Mouse (Mus musculus): ENCODE measurements around the gene Pde9a. TPM values are rescaled to one million over a fixed set of nuclear protein-coding genes. Genes with fewer than 3 reads are reported as not detected.
"Not testable (repeated sequence)": the region's sequence is repeated elsewhere in the genome, so short reads cannot be mapped to it uniquely, and the experiment has no call there.

Pde9a gene
- 1.4 TPM in 1 of 2 replicates, not detected in the other for total RNA-seq (2014; fragmentation: Nextera tagmentation)
- total RNA-seq (2017): not detected in 2 replicates

DNA sequence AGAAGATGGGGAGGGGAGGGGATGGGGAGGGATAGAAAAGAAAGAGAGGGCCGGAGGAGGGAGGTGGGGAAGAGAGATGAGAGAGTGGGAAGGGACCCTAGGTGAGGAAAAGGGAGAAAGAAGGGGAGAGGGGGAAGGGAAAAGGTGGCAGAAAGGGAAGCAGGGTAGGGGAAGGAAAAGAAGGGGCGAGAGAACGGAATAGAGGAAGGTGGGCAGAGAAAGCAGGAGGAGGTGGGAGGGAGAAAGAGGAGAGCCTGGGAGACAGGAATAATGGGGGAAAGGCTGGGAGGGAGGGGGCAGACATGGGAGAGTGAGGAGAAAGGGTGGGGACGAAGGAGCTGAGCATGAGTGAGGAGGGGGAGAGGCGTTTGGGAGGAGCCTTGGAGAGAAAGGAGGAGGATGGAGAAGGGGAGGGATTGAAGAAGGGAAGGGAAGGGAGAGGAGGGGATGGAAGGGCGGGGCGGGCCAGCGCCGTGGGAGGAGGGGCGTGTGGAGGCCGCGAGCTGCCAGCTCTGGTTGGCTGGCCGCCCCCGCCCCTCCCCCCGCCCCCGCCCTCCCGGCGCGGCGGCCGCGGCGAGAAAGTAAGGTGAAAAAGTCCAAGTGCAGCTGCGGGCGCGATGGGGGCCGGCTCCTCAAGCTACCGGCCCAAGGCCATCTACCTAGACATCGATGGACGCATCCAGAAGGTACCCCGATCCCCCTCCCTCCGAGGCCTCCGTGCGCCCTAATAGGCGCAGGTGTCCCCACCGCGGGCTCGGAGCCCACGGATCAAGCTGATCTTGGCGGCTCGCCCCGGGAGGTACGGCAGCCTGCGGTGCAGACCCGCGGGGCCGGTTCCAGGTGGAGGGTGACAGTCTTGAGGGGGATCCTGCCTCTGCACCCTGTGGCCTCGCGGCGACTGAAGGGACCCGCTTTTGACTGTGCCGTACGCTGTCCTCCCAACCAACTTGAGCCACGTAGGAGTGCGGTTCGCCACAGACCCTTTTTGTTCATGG, at the start of gene Pde9a:
Pde9a (plus strand) TSS at position 540 of the 995 bp plus-strand sequence.
- ATAC-seq (replicated peaks; ENCODE audit: poor library complexity, severe bottlenecking): peak; percentile 37; the same call in 1 of the 2 replicates

DNA sequence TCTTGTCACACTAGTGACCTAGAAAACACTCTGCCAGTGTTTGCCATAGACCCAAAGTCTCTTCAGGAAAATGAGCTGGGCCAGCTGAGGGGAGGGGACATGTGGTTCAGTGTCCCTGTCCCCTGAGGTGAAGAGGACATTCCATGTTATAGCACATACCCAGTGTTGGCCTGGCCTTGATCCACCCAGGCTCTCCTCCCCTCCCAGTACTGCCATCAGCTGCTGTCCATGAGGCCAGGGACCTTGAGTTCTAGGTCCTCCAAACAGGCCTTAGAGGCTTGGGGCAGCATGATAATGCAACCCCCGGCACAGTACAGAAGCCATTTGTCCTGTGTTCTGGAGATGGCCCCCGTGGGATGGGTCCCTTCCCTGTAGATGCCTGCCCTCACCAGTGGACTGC, 46.2 kb upstream of the Pde9a start:
- no peak for ATAC-seq (replicated peaks; ENCODE audit: poor library complexity, severe bottlenecking)

DNA sequence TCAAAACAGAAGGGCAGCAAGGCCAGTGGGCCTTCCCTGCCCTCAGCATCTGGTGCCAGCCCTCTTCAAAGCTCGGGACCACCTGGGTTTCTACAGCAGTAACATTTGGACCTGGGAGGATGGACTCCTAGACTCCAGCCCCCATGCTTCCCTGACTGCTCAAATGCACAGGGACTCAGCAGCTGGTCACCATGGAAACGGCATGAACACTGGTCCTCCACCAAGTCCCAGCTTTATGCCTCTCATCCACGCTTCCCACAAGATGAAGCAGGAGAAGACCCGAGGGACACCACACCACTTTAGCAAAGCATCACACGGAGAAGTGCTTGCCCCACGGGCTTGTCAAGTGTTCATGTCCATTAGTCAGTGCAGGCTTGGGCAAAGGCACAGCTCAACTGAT, 43.8 kb upstream of the Pde9a start:
- no peak for ATAC-seq (replicated peaks; ENCODE audit: poor library complexity, severe bottlenecking)

DNA sequence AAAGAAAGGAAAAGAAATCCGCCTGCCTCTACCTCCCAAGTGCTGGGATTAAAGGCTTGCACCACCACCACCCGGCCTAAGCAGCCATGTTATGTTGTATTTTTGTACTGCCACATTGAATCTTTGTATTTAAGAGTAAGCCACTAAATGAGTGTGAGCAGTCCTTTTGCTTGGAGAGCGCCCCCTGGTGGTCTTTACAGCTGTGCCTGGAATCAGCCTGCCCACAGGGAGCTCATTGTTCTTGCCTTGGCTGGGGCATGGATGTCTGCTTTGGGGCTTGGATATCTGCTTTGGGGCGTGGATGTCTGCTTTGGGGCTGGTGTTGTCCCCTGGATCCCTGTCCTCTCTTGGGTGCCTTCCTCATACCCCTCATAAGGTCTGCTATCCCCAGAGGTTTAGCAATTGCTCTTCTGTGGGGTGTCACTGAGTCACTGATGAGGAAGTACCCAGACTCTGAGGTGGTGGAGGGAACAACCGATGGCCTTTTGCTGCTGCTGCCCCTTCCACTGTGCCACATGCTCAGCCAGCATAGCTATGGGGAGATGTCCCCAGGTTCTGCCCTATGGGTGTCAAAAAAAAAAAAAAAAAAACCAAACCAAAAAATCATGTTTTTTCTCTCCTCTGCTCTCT, 41.7 kb upstream of the Pde9a start:
- peak; percentile 71 for ATAC-seq (replicated peaks; ENCODE audit: poor library complexity, severe bottlenecking)

DNA sequence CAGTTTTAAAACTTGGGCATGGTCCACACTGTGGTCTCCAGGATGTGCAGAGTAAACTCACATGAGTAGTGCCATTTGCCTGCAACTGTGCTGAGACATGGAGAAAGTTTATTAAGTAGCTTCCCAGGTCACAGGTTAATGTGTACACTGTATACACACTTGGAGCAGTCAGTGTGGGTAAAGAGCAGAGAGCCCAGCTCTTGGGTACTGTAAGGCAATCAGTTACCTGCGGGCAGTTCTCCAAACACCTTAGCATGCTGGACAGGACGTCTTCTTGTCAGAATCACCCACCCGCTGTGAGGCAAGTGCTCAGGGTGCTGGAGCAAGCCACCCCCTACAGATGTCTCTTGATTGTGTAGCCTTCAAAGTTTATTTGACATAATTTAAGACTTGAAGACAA, 41.2 kb upstream of the Pde9a start:
- no peak for ATAC-seq (replicated peaks; ENCODE audit: poor library complexity, severe bottlenecking)

DNA sequence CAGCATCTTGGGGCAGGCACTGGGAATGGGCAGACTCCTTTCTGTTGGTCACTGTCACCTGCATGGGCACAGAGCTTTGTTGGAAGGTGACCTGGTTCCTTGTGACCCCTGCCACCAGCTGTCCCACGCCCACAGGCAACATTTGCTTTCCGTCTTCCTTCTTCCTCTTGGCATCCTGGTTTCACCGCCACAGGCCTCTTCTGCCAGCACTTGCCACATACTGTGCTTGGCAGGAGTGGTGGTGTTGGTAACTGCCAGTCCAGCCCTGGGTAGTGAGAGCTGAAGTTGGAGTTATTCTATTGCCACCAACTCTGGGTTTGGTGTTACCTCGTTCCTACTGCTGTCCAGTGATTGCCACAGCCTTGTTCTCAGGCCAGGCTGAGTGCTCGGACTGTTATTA, 37.9 kb upstream of the Pde9a start:
- no peak for ATAC-seq (replicated peaks; ENCODE audit: poor library complexity, severe bottlenecking)

DNA sequence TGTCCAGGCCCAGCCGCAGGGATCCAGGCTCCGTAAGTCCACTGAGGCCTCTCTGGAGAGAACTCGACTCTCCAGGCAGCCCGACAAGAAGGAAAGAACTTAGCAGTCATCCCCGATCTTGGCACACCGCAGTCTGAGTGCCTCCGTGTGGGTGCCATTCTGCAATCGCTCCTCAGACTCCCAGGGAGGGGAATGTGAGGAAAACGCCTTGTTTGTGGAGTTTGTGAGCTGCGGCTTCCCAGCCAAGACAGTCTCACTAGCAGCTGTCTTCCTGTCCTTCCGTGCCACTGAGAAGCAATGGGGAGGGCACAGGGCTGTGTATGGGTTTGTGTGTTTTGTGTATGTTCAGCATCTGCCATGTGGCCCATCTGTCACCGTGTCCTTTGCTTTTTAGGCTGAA, 36.6 kb upstream of the Pde9a start:
- ATAC-seq (replicated peaks; ENCODE audit: poor library complexity, severe bottlenecking): no peak

DNA sequence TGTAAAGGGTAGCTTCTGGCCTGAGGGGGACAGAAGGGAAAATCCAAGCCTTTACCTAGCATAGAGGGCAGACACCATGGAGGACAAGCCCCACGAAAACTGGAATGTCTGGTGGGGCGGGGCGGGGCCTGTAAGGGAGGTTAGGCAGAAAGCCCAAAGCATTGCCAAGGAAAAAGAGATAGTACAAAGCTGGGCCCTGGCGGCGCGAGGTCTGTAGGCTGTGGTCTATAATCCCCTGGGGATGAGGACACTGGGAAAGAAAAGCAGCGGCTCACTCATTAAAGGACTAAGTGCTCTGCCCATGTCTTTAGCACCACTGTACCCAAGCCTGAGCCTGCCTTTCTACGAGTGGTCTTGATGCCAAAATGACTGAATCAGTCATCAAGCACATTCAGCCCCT, 34.0 kb upstream of the Pde9a start:
- ATAC-seq (replicated peaks; ENCODE audit: poor library complexity, severe bottlenecking): no peak

DNA sequence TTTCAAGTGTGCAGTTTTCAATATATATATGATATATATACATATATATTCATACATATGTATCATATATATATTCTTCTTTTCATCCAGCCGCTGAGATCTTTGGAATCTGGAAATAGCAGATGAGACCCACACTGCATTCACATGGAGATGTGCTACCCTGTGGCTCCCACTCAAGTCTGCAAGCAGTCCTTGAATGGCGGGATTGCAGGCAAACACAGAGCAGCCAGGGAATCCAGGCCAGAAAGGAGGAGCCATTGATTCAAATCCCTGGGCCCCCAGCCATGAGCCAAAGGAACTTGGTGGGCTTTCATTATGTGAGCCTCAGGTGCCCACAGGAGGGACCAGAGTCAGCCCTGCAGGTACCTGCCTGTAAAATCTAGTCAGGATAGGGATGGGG, 32.8 kb upstream of the Pde9a start:
- ATAC-seq (replicated peaks; ENCODE audit: poor library complexity, severe bottlenecking): no peak

DNA sequence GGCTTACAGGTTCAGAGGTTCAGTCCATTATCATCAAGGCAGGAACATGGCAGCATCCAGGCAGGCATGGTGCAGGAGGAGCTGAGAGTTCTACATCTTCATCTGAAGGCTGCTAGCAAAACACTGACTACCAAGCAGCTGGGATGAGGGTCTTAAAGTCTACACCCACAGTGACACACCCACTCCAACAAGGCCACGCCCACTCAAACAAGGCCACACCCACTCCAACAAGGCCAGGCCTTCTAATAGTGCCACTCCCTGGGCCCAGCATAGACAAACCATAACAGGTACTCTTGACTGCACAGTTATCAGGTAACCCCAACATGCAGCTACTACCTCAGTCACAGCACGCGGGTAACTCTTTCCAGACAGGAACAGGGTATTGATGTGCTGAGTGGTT, 31.3 kb upstream of the Pde9a start:
- ATAC-seq (replicated peaks; ENCODE audit: poor library complexity, severe bottlenecking): not testable (repeated sequence)

DNA sequence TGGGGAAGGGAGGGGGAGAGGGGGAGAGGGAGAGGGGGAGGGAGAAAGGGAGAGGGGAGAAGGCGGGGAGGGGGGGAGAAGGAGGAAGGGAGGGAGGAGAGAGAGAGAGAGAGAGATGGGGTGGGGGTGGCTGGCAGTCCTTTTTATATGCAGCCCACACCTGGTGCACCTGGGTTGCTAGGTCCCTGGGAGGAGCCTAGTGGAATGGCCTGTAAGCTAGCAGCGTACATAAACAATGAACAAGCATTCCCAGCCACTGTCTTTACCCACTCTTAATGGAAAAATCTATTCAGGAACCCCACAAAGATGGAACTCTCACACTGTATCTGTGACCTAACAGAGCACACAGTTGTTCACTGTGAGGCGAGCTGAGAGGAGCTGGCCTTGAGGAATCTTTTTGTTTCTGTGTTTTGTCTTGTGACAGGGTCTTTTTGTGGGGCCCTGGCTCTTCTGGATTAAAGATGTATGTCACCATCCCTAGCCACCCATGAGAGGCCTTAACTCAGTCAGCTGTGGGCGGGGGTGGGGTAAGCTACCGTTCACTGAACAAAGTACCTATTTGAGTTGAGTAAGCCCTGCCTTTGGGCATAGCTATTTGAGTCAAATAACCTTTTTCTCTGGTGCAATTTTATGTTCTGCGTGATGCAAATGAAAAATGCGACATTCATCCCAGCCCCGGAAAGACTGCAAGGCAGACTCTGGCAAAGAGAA, 30.1 kb upstream of the Pde9a start:
- ATAC-seq (replicated peaks; ENCODE audit: poor library complexity, severe bottlenecking): no peak

DNA sequence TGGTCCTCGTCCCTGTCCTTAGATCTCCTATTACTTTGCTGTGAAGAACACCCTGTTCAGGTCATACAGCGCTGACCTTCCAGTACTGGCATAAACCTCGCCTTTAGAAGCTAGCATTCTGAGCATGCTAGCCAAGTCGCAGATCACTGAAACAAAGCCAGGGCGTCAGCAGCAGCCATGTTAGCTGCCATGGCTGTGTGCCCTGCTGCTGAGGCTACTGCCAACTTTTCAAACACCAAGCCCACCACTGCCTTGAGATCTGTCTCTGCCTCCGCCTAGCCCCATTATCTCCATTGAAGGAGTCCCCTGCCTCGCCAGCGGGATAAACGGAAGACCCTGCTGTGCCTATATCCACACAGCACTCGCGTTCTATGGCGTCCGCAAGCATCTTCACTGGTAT, 25.4 kb upstream of the Pde9a start:
- ATAC-seq (replicated peaks; ENCODE audit: poor library complexity, severe bottlenecking): no peak

DNA sequence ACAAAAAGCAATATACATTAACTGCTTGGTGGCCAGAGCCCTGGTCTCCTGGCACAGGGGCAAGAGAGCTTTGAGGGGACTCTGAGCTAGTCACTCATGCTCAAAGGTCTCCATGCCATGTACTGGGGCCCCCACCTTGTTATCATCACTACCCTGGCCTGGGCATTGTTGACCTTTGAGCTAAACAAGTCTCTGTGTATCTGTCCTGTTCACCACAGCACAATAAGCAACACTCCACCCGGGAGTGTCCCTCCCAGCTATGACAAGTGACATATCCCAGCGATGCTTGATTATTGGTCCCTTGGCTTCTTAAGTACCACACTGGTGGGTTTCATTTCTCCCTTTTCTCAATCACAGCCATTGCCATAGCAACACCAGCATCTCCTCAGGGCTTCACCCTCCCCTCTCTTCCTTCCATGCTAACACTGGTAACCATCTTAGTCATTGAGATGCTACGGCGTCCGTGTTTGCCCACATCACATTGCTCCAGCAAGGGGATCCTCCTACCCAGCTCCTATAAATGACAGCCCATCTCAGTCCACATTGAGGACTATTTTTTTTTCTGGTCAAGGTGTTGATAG, 20.3 kb upstream of the Pde9a start:
- ATAC-seq (replicated peaks; ENCODE audit: poor library complexity, severe bottlenecking): no peak

DNA sequence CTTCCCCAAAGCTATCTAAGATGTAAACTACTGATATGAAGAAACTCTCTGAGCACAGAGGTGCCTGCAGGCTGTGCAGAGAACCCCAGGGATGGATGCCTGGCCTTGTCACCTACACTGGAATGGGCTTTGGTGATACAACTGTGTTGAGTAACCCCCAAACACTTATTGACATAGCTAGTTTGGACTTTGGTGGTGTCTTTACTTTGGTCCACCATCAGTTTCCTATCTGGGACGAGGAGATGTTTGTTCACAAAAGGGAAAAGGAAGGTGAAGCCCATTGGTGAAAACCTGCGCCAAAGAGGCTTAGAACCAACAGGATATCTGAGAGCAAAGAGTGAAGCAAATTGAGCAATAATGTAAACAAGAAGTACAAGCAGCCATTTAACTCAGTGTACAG, 15.8 kb upstream of the Pde9a start:
- no peak for ATAC-seq (replicated peaks; ENCODE audit: poor library complexity, severe bottlenecking)

DNA sequence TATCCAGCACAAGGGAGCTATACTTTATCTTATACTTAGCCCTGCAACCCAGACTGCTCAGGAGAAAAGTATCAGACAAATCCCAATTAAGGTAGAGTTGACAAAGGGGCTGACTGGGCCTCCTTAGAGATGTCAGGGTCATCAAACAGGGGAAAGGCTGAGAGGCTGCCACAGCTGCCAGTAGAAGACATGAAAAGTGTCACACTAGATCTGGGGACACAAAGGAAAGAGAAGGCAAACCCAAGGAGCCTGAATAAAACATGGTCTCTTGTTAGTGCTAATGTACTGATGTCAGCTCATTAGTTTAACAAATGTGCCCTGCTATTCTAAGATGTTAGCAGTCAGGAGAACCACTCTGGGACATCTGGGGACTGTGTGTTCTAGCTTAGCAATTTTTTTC, 15.1 kb upstream of the Pde9a start:
- no peak for ATAC-seq (replicated peaks; ENCODE audit: poor library complexity, severe bottlenecking)

DNA sequence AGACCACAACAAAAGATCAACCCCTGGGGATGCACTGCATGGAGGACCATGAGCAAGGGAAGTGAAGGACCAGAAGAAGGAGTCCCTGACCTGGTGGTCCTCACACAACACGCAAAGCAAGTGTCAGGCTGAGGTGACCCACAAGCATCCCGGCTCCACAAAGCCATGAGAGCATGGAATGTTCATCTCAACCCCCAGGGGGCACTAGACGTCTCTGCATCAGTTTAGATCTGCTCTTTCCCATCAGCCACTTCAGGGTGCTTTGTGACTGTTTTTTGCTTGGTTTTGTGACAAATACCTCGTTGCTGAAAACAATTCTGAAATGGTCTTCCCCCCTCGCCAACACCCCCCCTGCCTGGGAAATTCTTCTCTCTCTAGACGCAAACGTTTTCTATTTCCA, 8.0 kb upstream of the Pde9a start:
- ATAC-seq (replicated peaks; ENCODE audit: poor library complexity, severe bottlenecking): peak; percentile 52

DNA sequence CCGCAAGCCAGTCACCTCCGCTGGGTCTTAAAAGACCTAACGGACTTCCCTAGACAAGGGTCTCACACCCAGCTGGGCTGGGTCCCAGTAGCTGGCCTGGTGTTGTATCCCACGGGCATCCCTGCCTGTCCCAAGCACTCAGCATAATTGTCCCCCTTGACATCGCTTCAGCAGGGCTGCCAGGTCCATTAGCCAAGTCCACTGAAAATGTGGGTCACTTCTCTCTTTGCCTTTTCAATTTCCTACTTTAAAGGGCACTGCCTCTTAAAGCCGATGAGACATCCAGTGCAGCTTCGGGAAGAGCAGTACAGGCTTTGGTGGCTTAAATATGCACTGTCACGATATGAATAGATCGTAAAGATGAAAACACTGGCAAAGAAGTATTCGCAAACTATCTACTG, 7.6 kb upstream of the Pde9a start:
- no peak for ATAC-seq (replicated peaks; ENCODE audit: poor library complexity, severe bottlenecking)

DNA sequence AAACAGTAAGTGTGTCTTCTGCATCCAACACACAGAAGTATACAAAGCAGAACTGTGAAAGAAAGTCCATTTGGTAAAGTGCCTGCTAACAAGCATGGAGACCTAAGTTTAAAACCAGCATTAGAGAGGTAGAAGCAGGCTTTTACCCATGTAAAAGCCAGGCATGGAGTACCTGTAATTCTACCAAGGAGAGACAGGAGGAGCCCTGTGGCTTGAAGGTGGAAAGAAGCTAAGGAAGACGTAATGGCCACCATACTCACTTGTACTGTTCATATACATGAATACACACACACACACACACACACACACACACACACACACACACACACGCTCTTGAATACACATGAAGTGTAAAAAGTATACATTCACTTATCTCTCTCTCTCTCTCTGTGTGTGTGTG, 6.9 kb upstream of the Pde9a start:
- no peak for ATAC-seq (replicated peaks; ENCODE audit: poor library complexity, severe bottlenecking)

DNA sequence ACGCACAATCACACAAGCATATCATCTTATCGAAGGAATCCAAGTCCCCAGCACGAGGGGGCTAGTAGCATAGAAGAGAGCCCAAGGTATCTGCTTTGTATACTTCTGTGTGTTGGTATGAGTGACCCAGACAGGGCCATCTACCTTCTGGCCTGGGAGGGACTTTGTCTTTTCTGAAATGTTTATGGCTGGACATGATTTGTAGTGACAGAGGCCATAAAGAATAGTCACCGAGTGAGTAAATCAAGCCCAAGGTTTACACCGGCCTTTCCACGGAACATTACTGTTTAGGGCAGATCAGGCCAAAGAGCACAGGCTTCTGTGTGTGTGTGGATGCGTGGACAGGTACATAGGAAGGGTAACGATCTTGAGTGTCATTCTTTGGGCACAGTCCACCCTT, 6.1 kb upstream of the Pde9a start:
- no peak for ATAC-seq (replicated peaks; ENCODE audit: poor library complexity, severe bottlenecking)

DNA sequence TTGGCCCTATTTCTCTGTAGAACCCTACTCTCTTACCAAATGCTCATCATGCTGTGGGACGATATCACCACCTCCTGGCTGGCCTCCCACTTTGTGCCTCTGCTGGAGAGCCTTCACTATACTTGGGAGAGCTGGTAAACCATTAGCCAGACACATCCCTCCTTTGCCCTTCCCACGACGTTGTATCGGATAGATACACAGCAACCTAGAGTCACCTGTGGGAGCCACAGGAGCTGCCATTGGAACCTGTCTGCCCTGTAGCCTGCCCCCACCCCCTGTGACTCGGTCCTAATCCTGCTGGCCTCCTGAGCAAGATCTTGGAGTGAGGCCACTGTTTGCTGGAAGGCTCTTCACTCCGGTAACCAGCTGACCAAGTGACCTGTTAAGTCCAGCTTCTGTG, 2.7 kb upstream of the Pde9a start:
- no peak for ATAC-seq (replicated peaks; ENCODE audit: poor library complexity, severe bottlenecking)
